Mouse (Mus musculus) lung, adult 2 months (tissue): ENCODE results near the gene Bbof1. TPM values are rescaled to one million over a fixed set of nuclear protein-coding genes. Genes with fewer than 3 reads are reported as not detected.

Experiments used
- DNase-seq: peaks from one replicate; pipeline ENCODE4 v3.0.0; 2022
- H3K4me1 ChIP-seq: fragments of 200-500 bp; 2 replicates; pipeline ENCODE4 v1.6.1; 2011; ENCODE audit warnings: low read length; ENCODE audit not compliant: control insufficient read depth, insufficient read depth
- H3K4me3 ChIP-seq: fragments of 200-500 bp; replicated peaks from 2 replicates; pipeline ENCODE3; 2011; ENCODE audit warnings: low read depth, mild to moderate bottlenecking, control low read depth, low read length; ENCODE audit errors: extremely low read depth
- CTCF ChIP-seq: fragments of 200-500 bp; IDR thresholded peaks from 2 replicates; pipeline ENCODE4 v1.5.1; 2011; ENCODE audit warnings: mild to moderate bottlenecking, low read length, control low read depth; ENCODE audit not compliant: insufficient read depth
- POLR2A ChIP-seq: fragments of 200-500 bp; IDR thresholded peaks from 2 replicates; pipeline ENCODE4 v1.6.1; 2011; ENCODE audit warnings: low read depth, mild to moderate bottlenecking, control low read depth, low read length, borderline replicate concordance; ENCODE audit errors: extremely low read depth
- WGBS: fragments of 180-500 bp; shearing (Covaris S2); methylation state at CpG from one replicate; pipeline ENCODE4 v1.1.7; 2018; 5-methylcytosine and 5-hydroxymethylcytosine counted together
- polyA plus RNA-seq: library from polyadenylated mRNA; depleted of rRNA; stranded (reverse); fragments of >200 nt; gene quantifications from 2 replicates; pipeline ENCODE4 v1.2.3, GENCODE M21; 2012; rRNA removed

Bbof1 gene
- 0.54 and 0.73 TPM in 2 replicates for polyA plus RNA-seq

DNA sequence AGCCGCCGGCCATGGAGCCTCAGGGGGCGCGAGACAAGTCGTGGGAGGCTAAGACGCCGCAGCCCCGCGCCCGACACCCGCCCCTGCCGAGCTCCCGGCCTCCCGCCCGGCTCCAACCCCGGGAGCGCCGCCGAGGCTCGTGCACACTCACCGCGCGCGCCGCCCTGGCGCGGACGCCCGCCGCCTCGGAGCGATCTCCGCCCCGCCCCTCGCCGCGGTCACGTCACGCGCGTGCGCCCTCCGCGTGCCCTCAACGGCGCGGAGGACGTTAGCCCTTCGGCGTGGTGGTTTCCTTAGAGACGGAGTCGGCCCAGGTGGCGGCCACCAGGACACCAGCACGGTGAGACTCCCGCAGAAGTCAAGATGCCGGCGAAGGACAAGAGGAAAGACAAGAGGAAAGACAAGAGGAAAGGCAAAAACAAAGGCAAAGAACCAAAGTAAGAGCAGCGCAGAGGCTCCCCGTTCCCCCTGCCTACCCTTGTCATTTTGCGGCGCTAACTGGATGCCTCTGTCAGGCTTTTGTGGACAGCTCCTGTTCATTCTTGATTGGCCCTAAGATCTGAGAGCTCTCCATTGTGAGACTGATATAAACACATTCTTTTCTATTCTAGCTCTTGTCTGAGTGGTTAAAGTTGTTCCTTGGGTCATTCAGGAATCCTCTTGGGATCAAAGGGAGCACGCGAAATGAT, at the start of gene Bbof1, which contains the start of gene Entpd5:
Bbof1 (plus strand) TSS at position 253 of the 689 bp plus-strand sequence.
Entpd5 (minus strand) TSS at position 211 of the 689 bp plus-strand sequence.
- TF ChIP-seq POLR2A = peak; percentile 50; the same call in 1 of the 2 replicates
- TF ChIP-seq CTCF = no peak

GRCm38 (mm10) chr12:84361555-84362489, 47.0 kb upstream of the Bbof1 start, which contains the start of the genes Coq6 and Fam161b:
Coq6 (plus strand) TSS chr12:84361657.
Fam161b (minus strand) TSS chr12:84361833.
- Histone ChIP-seq H3K4me3 (peak within 1 kb of the TSS; percentile 98), H3K4me1 (no peaks in the 10 kb centered on the region; the same call in 1 of the 2 replicates)
- DNase-seq = peak; percentile 89
- under 1% methylated on average over 51 of the region's 51 CpGs for WGBS
- TF ChIP-seq CTCF (no peak), POLR2A (0 out of 2 replicates have a peak, but pooled peaks have one; percentile 41)

More for the DNA sequence above, at the start of gene Bbof1, which contains the start of gene Entpd5:
- Histone ChIP-seq H3K4me1 (peaks cover 5% of the 10 kb centered on the region), H3K4me3 (peak within 1 kb of the TSS; percentile 74)
- DNase-seq = peak; percentile 92
- WGBS = 2% methylated on average over 63 of the region's 63 CpGs

DNA sequence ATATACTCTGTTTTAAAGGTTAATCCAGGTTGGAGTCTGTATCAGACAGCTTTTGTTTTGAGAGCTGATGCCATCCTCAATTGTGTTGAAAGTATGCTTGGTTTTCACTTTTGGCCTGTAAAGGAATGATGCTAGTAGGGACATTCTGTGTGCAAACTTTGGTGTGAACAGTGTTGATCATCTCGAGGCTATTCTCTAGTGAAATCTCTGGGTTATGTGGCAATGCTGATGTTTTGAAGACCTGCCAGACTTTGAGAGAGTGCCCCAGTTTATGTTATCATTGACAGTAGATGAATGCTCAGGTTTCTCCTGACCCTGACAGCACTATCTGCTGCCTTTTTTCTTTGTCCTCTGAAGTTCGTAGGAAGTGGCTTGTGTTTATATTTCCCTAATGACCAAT, 46.0 kb upstream of the Bbof1 start:
- Histone ChIP-seq H3K4me1 (no peaks in the 10 kb centered on the region; the same call in 1 of the 2 replicates), H3K4me3 (no peak overlapping the region)
- WGBS = 23% methylated on average over 2 of the region's 2 CpGs
- TF ChIP-seq POLR2A = no peak
- TF ChIP-seq CTCF = no peak
- no peak for DNase-seq

GRCm38 (mm10) chr12:84364291-84364690, 44.6 kb upstream of the Bbof1 start:
- H3K4me3 ChIP-seq = no peak overlapping the region
- TF ChIP-seq CTCF (no peak), POLR2A (no peak)
- DNase-seq = no peak
- no peaks in the 10 kb centered on the region; the same call in 1 of the 2 replicates for H3K4me1 ChIP-seq
- WGBS = 80% methylated on average over 9 of the region's 9 CpGs

- Histone ChIP-seq H3K4me3 (no peak overlapping the region), H3K4me1 (no peaks in the 10 kb centered on the region; the same call in 1 of the 2 replicates)
- 92% methylated on average over 6 of the region's 6 CpGs for WGBS
- no peak for DNase-seq
- TF ChIP-seq POLR2A (no peak), CTCF (no peak)
These were observed 43.7 kb upstream of the Bbof1 start for GRCm38 (mm10) chr12:84365137-84365536.

DNA sequence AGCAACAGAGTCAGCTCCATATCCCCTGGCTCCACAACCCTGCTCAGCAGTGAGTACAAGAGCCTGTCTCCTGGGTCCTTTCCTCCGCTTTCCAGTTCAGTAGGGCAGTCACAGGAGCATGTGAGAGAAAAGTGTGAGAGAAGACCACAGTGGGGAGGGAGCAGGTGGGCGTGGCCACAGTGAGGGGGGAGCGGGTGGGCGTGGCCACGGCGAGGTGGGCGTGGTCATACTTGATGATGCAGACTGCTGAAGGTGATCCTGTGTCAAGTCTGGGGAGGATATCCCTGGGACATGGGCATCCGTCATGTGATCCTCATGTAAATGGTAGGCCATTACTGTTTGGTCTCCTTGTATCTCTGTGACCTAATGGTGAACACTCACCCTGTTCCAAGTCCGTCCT, 41.9 kb upstream of the Bbof1 start:
- H3K4me3 ChIP-seq = no peak overlapping the region
- no peak for DNase-seq
- 74% methylated on average over 9 of the region's 9 CpGs for WGBS
- no peak for TF ChIP-seq CTCF
- no peak for TF ChIP-seq POLR2A
- H3K4me1 ChIP-seq = no peaks in the 10 kb centered on the region; the same call in 1 of the 2 replicates

DNA sequence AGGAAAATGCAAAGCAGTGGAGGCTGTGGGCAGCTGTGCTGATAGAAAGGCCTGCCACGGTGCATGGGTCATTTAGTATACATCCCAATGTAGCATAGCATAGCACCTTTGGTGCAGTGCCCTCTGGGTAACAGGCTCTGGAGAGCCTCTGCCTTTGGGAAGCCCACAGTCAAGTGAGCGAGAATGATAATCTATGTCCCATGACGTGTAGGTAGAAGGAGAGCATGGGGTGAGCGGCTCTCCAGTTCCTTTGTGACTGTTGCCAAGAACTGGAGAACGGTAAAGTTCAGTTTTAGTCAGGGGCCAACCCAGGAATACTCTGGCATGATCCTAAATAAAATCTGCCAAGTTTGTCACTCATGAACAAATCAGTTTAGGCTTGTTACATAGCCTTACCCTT, 37.2 kb upstream of the Bbof1 start:
- DNase-seq = no peak
- H3K4me3 ChIP-seq = no peak overlapping the region
- TF ChIP-seq CTCF (no peak), POLR2A (no peak)
- 85% methylated on average over 5 of the region's 5 CpGs for WGBS
- H3K4me1 ChIP-seq = no peaks in the 10 kb centered on the region

GRCm38 (mm10) chr12:84373831-84374481, 34.9 kb upstream of the Bbof1 start:
- 77% methylated on average over 6 of the region's 6 CpGs for WGBS
- no peak for DNase-seq
- H3K4me1 ChIP-seq = no peaks in the 10 kb centered on the region
- TF ChIP-seq CTCF = no peak
- no peak for TF ChIP-seq POLR2A
- no peak overlapping the region for H3K4me3 ChIP-seq

- no peak for DNase-seq
- Histone ChIP-seq H3K4me1 (peaks cover 5% of the 10 kb centered on the region), H3K4me3 (no peak overlapping the region)
- no peak for TF ChIP-seq POLR2A
- no peak for TF ChIP-seq CTCF
- whole genome bisulfite sequencing = 90% methylated on average over 4 of the region's 4 CpGs
These were observed 26.5 kb upstream of the Bbof1 start for GRCm38 (mm10) chr12:84382369-84382768.
